Mouse (Mus musculus) ovary, adult 18-20 months (tissue): ENCODE results near the gene Pmm1.
"Not testable (repeated sequence)": the region's sequence is repeated elsewhere in the genome, so short reads cannot be mapped to it uniquely, and the experiment has no call there.

Experiments used
- DNase-seq: peaks from one replicate; pipeline ENCODE4 v3.0.0; 2022; ENCODE audit warnings: low spot score, mixed read lengths

Pmm1 gene

GRCm38 (mm10) chr15:81960171-81961077 is at the start of gene Pmm1:
TSS of gene Pmm1 (minus strand) at chr15:81960930.
- DNase-seq, result peak; percentile 96

- no peak for DNase-seq
Observed at GRCm38 (mm10) chr15:82004257-82004656, 43.5 kb upstream of the Pmm1 start.

GRCm38 (mm10) chr15:81993992-81994391 is 33.3 kb upstream of the Pmm1 start:
- DNase-seq, result no peak

GRCm38 (mm10) chr15:81990549-81990948 is 29.8 kb upstream of the Pmm1 start:
- DNase-seq, result no peak

- peak; percentile 76 for DNase-seq
Observed at GRCm38 (mm10) chr15:81989371-81990062, 28.8 kb upstream of the Pmm1 start.

- no peak for DNase-seq
Observed at GRCm38 (mm10) chr15:81987646-81988045, 26.9 kb upstream of the Pmm1 start, which contains the start of gene Xrcc6. TSS of gene Xrcc6 (plus strand) at chr15:81987835.

- DNase-seq, result no peak
Observed at GRCm38 (mm10) chr15:81985267-81986161, 24.8 kb upstream of the Pmm1 start.

- no peak for DNase-seq
Observed at GRCm38 (mm10) chr15:81982173-81982572, 21.4 kb upstream of the Pmm1 start.

- DNase-seq, result no peak
Observed at GRCm38 (mm10) chr15:81980321-81980720, 19.6 kb upstream of the Pmm1 start, which contains the start of gene 1700029P11Rik. TSS of gene 1700029P11Rik (plus strand) at chr15:81980540.

- DNase-seq, result not testable (repeated sequence)
Observed at GRCm38 (mm10) chr15:81975156-81975555, 14.4 kb upstream of the Pmm1 start.

GRCm38 (mm10) chr15:81970498-81970897 is 9.8 kb upstream of the Pmm1 start:
- DNase-seq, result not testable (repeated sequence)

GRCm38 (mm10) chr15:81969635-81970034 is 8.9 kb upstream of the Pmm1 start:
- DNase-seq, result not testable (repeated sequence)

GRCm38 (mm10) chr15:81969173-81969572 is 8.4 kb upstream of the Pmm1 start:
- no peak for DNase-seq

- DNase-seq, result no peak
Observed at GRCm38 (mm10) chr15:81968447-81968846, 7.7 kb upstream of the Pmm1 start.

GRCm38 (mm10) chr15:81967821-81968220 is 7.1 kb upstream of the Pmm1 start:
- DNase-seq, result no peak

- DNase-seq, result no peak
Observed at GRCm38 (mm10) chr15:81966062-81966829, 5.5 kb upstream of the Pmm1 start.

- DNase-seq, result no peak
Observed at GRCm38 (mm10) chr15:81964980-81965545, 4.3 kb upstream of the Pmm1 start.

- DNase-seq, result no peak
Observed at GRCm38 (mm10) chr15:81964262-81964661, 3.5 kb upstream of the Pmm1 start.

GRCm38 (mm10) chr15:81961078-81961451 is 335 bp upstream of the Pmm1 start:
- DNase-seq, result no peak

- DNase-seq, result no peak
Observed at GRCm38 (mm10) chr15:81958906-81959305, 1.8 kb downstream of the Pmm1 start.

GRCm38 (mm10) chr15:81957598-81957997 is 3.1 kb downstream of the Pmm1 start:
- DNase-seq, result no peak
